Mouse (Mus musculus) liver, adult 2 months (tissue): ENCODE measurements around the gene Dnajb5.

Source experiments
- CTCF ChIP-seq: fragments of 200-500 bp; IDR thresholded peaks from 2 replicates; pipeline ENCODE4 v1.5.1; 2011; ENCODE audit warnings: low read depth, low read length, control low read depth
- POLR2A ChIP-seq: fragments of 200-500 bp; IDR thresholded peaks from 2 replicates; pipeline ENCODE4 v1.6.1; 2011; ENCODE audit warnings: low read length, control low read depth; ENCODE audit not compliant: insufficient read depth; ENCODE audit errors: extremely low read depth

GRCm38 (mm10) chr4:42921536-42921935 is 28.1 kb upstream of the Dnajb5 start:
- TF ChIP-seq CTCF (no peak), POLR2A (no peak)
